Comparison of ENCODE assay signal across 8 mouse cellular contexts in genomic region chr1:50926374-50927060, GRCm38 (mm10). TPM values are rescaled to one million over a fixed set of nuclear protein-coding genes. Genes with fewer than 3 reads are reported as not detected.
DNase-seq lines count a peak whose midpoint lies in the region; ATAC-seq and TF ChIP-seq lines count a peak whose summit lies in the region.

No protein-coding gene starts in this region.

- no peak for DNase-seq in lung, postnatal 10 days
- DNase-seq in cerebellum, adult 2 months, result peak; percentile 65 to 76
- DNase-seq in left cerebral cortex, adult 2 months (ENCODE audit: extremely low spot score in 1 of 2, low spot score in 2 of 2), result peak; percentile 29 to 44
- DNase-seq in urinary bladder, postnatal 10 days (ENCODE audit: low spot score), result no peak

- peaks cover 42% of the 10 kb centered on the region; the same call in 1 of the 2 replicates for H3K27me3 ChIP-seq in lung, embryonic 15.5 days
- H3K27me3 ChIP-seq in cerebellum, adult 2 months (ENCODE audit: control insufficient read depth, insufficient read depth, low read length), result no peaks in the 10 kb centered on the region
- no peaks in the 10 kb centered on the region for H3K27me3 ChIP-seq in midbrain, embryonic 16.5 days (ENCODE audit: control insufficient read depth, insufficient read depth, low read depth, low read length)

- H3K4me2 ChIP-seq in lung, embryonic 15.5 days, result peak overlapping the region; percentile 98
- peak overlapping the region; percentile 81 for H3K4me2 ChIP-seq in midbrain, embryonic 16.5 days (ENCODE audit: low read length)

- intact Hi-C loops in left cerebral cortex, adult 2 months (cut with DNase I), result loop anchor here (1.0 to 5.0 kb wide), 3 partner anchors 341 to 671 kb away; no protein-coding TSS in a partner anchor

- 3% methylated on average over 23 of the region's 23 CpGs for WGBS in lung, embryonic 15.5 days
- 1% methylated on average over 23 of the region's 23 CpGs for WGBS in cerebellum, adult 2 months
- under 1% methylated on average over 21 of the region's 23 CpGs for WGBS in midbrain, embryonic 16.5 days

- ATAC-seq in lung, embryonic 15.5 days (ENCODE audit: borderline replicate concordance, extremely low read depth, low FRiP score, low TSS enrichment), result peak; percentile 63
- peak; percentile 45 for ATAC-seq in frontal cortex, adult (ENCODE audit: low TSS enrichment)
- ATAC-seq in midbrain, embryonic 16.5 days, result peak; percentile 72
- ATAC-seq in CD4-positive, CD25-positive, alpha-beta regulatory T cell, adult 4 months, result no peak

- H3K4me3 ChIP-seq in lung, embryonic 15.5 days, result peak overlapping the region; percentile 57
- H3K4me3 ChIP-seq in cerebellum, adult 2 months (replicated peaks; ENCODE audit: insufficient read depth, low read depth, low read length), result peak overlapping the region; percentile 84
- peak overlapping the region; percentile 75 for H3K4me3 ChIP-seq in left cerebral cortex, adult 2 months
- H3K4me3 ChIP-seq in midbrain, embryonic 16.5 days (ENCODE audit: low read depth, low read length), result peak overlapping the region; percentile 88

- no peaks in the 10 kb centered on the region for H3K36me3 ChIP-seq in lung, embryonic 15.5 days
- no peaks in the 10 kb centered on the region for H3K36me3 ChIP-seq in midbrain, embryonic 16.5 days (ENCODE audit: control insufficient read depth, insufficient read depth, low read length)

- no peak; the same call in 1 of the 2 replicates for TF ChIP-seq POLR2A in cerebellum, adult 2 months (IDR thresholded peaks at IDR 0.05; ENCODE audit: borderline replicate concordance, insufficient read depth, low read length)

- TF ChIP-seq CTCF in cerebellum, adult 2 months (IDR thresholded peaks at IDR 0.05; ENCODE audit: borderline replicate concordance, insufficient read depth, low read depth, low read length), result no peak
- TF ChIP-seq CTCF in left cerebral cortex, adult 2 months (IDR thresholded peaks at IDR 0.05), result no peak

- peaks cover 14% of the 10 kb centered on the region for H3K4me1 ChIP-seq in lung, embryonic 15.5 days
- no peaks in the 10 kb centered on the region; the same call in 1 of the 2 replicates for H3K4me1 ChIP-seq in cerebellum, adult 2 months (ENCODE audit: control insufficient read depth, insufficient read depth, low read length)
- H3K4me1 ChIP-seq in midbrain, embryonic 16.5 days (ENCODE audit: control insufficient read depth, insufficient read depth, low read length), result peaks cover 4% of the 10 kb centered on the region

- peak overlapping the region; percentile 39 for H3K9ac ChIP-seq in lung, embryonic 15.5 days
- H3K9ac ChIP-seq in midbrain, embryonic 16.5 days (ENCODE audit: low read depth, low read length), result peak overlapping the region; percentile 93

- no peaks in the 10 kb centered on the region for H3K9me3 ChIP-seq in lung, embryonic 15.5 days
- no peaks in the 10 kb centered on the region for H3K9me3 ChIP-seq in midbrain, embryonic 16.5 days (replicated peaks; ENCODE audit: control insufficient read depth, low read length, poor library complexity, severe bottlenecking)

- H3K27ac ChIP-seq in lung, embryonic 15.5 days, result no peak overlapping the region
- H3K27ac ChIP-seq in cerebellum, adult 2 months (ENCODE audit: insufficient read depth, low read length), result peak overlapping the region; percentile 98
- H3K27ac ChIP-seq in left cerebral cortex, adult 2 months, result peak overlapping the region; percentile 99
- peak overlapping the region; percentile 98 for H3K27ac ChIP-seq in midbrain, embryonic 16.5 days (ENCODE audit: low read length)

RNA-seq across cellular contexts. Expression of gene Tmeff2, which starts 26.1 kb away (rescaled TPM):
- polyA plus RNA-seq in lung, embryonic 15.5 days (2015; fragmentation: Nextera tagmentation; extraction: Ambion mirVana), result 2.4 and 3.4 TPM in 2 replicates
- 62.8 and 67.0 TPM in 2 replicates for polyA plus RNA-seq in cerebellum, adult 2 months (2012; rRNA removed)
- total RNA-seq in left cerebral cortex, adult 2 months (2021), result 10 to 100 TPM; 48.1 to 50.0 TPM
- 77.3 and 87.2 TPM in 2 replicates for polyA plus RNA-seq in midbrain, embryonic 16.5 days (2015; fragmentation: Nextera tagmentation; extraction: Ambion mirVana)
- polyA plus RNA-seq in CD4-positive, CD25-positive, alpha-beta regulatory T cell, adult 4 months (2017; shearing (Covaris generic)), result not detected

Comparison
In these comparisons a context has a peak if more than half of its experiments do, and no peak if none do; other contexts are left out.
1. DNase-seq: peak in cerebellum, adult 2 months (2 of 2) and left cerebral cortex, adult 2 months (2 of 2); none in lung, postnatal 10 days (single experiment) and urinary bladder, postnatal 10 days (single experiment).
2. RNA of gene Tmeff2, which starts 26.1 kb away (polyA plus RNA-seq): 77.3 to 87.2 TPM in midbrain, embryonic 16.5 days and 62.8 to 67.0 TPM in cerebellum, adult 2 months; 2.4 to 3.4 TPM in lung, embryonic 15.5 days and not detected in CD4-positive, CD25-positive, alpha-beta regulatory T cell, adult 4 months; every median in the first group is over 10 times any median in the second.
3. Peak in every context shown above with its lines, with median percentiles within 50 percentile points of each other: H3K4me3 ChIP-seq.